Mouse (Mus musculus) thymus, postnatal 10 days (tissue): ENCODE data around the gene Ddx20.

Experiments
- DNase-seq, 2 experiments: peaks; one replicate each; pipeline ENCODE4 v3.0.0; 2021; ENCODE audit warnings: low spot score in 2 of 2

The Ddx20 gene

GRCm38 (mm10) chr3:105687324-105688060 is at the start of gene Ddx20:
Gene Ddx20 (minus strand): TSS chr3:105687574.
- DNase-seq = peak; percentile 94 to 95

- DNase-seq = no peak
These were observed 49.7 kb upstream of the Ddx20 start for GRCm38 (mm10) chr3:105737070-105737469.

- no peak for DNase-seq
These were observed 48.8 kb upstream of the Ddx20 start for GRCm38 (mm10) chr3:105736148-105736547.

- no peak for DNase-seq
These were observed 47.9 kb upstream of the Ddx20 start for GRCm38 (mm10) chr3:105735285-105735684.

- no peak for DNase-seq
These were observed 46.2 kb upstream of the Ddx20 start for GRCm38 (mm10) chr3:105733538-105733937.

GRCm38 (mm10) chr3:105732360-105732759 is 45.0 kb upstream of the Ddx20 start:
- no peak for DNase-seq

GRCm38 (mm10) chr3:105726037-105726436 is 38.7 kb upstream of the Ddx20 start:
- peak in 1 of 2 experiments; percentile 73 for DNase-seq

- no peak for DNase-seq
These were observed 35.1 kb upstream of the Ddx20 start for GRCm38 (mm10) chr3:105722510-105722909.

- DNase-seq = no peak
These were observed 34.4 kb upstream of the Ddx20 start for GRCm38 (mm10) chr3:105721681-105722201.

GRCm38 (mm10) chr3:105720514-105720913 is 33.1 kb upstream of the Ddx20 start:
- no peak for DNase-seq

- DNase-seq = no peak
These were observed 32.6 kb upstream of the Ddx20 start for GRCm38 (mm10) chr3:105719979-105720378.

GRCm38 (mm10) chr3:105718746-105719145 is 31.4 kb upstream of the Ddx20 start:
- no peak for DNase-seq

GRCm38 (mm10) chr3:105717856-105718555 is 30.6 kb upstream of the Ddx20 start:
- DNase-seq = no peak

GRCm38 (mm10) chr3:105716353-105717000 is 29.1 kb upstream of the Ddx20 start:
- DNase-seq = no peak

- DNase-seq = no peak
These were observed 27.4 kb upstream of the Ddx20 start for GRCm38 (mm10) chr3:105714820-105715167.

GRCm38 (mm10) chr3:105714091-105714819 is 26.9 kb upstream of the Ddx20 start:
- DNase-seq = no peak

GRCm38 (mm10) chr3:105712827-105713226 is 25.5 kb upstream of the Ddx20 start:
- DNase-seq = no peak

GRCm38 (mm10) chr3:105711741-105712140 is 24.4 kb upstream of the Ddx20 start:
- no peak for DNase-seq

- DNase-seq = no peak
These were observed 22.9 kb upstream of the Ddx20 start for GRCm38 (mm10) chr3:105710246-105710645.

- no peak for DNase-seq
These were observed 20.2 kb upstream of the Ddx20 start for GRCm38 (mm10) chr3:105707590-105707989.

- no peak for DNase-seq
These were observed 19.1 kb upstream of the Ddx20 start for GRCm38 (mm10) chr3:105706366-105707020.
